26 mouse cellular contexts compared by ENCODE assay signal in genomic region chr3:89380291-89380690, GRCm38 (mm10). TPM values are rescaled to one million over a fixed set of nuclear protein-coding genes. Genes with fewer than 3 reads are reported as not detected.
"Had no signal": no experiment of that assay in that cellular context is flagged by ENCODE, and none has a peak within 500 bp of the region (broad histone marks: within the 10 kb centered on the region; RNA-seq: fewer than 3 reads in every experiment).

No protein-coding gene starts in this region.

- H3K9me3 ChIP-seq: intestine, embryonic 15.5 days; limb, embryonic 10.5 days; limb, embryonic 13.5 days; liver, embryonic 12.5 days; liver, embryonic 15.5 days; lung, embryonic 15.5 days; midbrain, embryonic 12.5 days; stomach, embryonic 15.5 days had no signal

- H3K9ac ChIP-seq: intestine, embryonic 15.5 days; limb, embryonic 13.5 days; liver, embryonic 12.5 days; liver, embryonic 15.5 days; lung, embryonic 15.5 days; midbrain, embryonic 12.5 days; stomach, embryonic 15.5 days had no signal

- H3K36me3 ChIP-seq: limb, embryonic 10.5 days; limb, embryonic 13.5 days; midbrain, embryonic 12.5 days; stomach, embryonic 15.5 days had no signal

- H3K27me3 ChIP-seq: intestine, embryonic 15.5 days; limb, embryonic 13.5 days; liver, embryonic 12.5 days; liver, embryonic 15.5 days; lung, embryonic 15.5 days; stomach, embryonic 15.5 days had no signal

- H3K4me3 ChIP-seq: intestine, embryonic 15.5 days; limb, embryonic 10.5 days; limb, embryonic 13.5 days; liver, embryonic 12.5 days; liver, embryonic 15.5 days; lung, embryonic 15.5 days; midbrain, embryonic 12.5 days; myocyte; stomach, embryonic 15.5 days had no signal

- H3K27ac ChIP-seq: intestine, embryonic 15.5 days; limb, embryonic 13.5 days; liver, embryonic 12.5 days; liver, embryonic 15.5 days; lung, embryonic 15.5 days; midbrain, embryonic 12.5 days; stomach, embryonic 15.5 days had no signal

- DNase-seq: kidney, adult 18-20 months; kidney, adult 9 months; kidney, postnatal 4 days; layer of hippocampus, postnatal 36 days; liver; lung, adult 18-20 months; lung, postnatal 14 days; lung, postnatal 4 days had no signal

RNA-seq across cellular contexts. Expression of gene Dcst1, which starts 15.2 kb away (rescaled TPM):
- total RNA-seq: layer of hippocampus, adult 18-20 months; layer of hippocampus, postnatal 36 days; left cerebral cortex, postnatal 25 days; megakaryocyte progenitor cell, adult 5-6 weeks; megakaryocyte-erythroid progenitor cell, adult 5-6 weeks; monocyte, adult 5-6 weeks had no signal
- polyA plus RNA-seq: liver, embryonic 12.5 days; liver, embryonic 15.5 days had no signal

RNA-seq across cellular contexts. Expression of gene Dcst2, which starts 18.5 kb away (rescaled TPM):
- total RNA-seq: megakaryocyte progenitor cell, adult 5-6 weeks; megakaryocyte-erythroid progenitor cell, adult 5-6 weeks; monocyte, adult 5-6 weeks had no signal
- polyA plus RNA-seq: neural tube, embryonic 11.5 days; thymus, postnatal 0 days had no signal

RNA-seq across cellular contexts. Expression of gene Lenep, which starts 22.3 kb away (rescaled TPM):
- total RNA-seq: monocyte, adult 5-6 weeks had no signal
- polyA plus RNA-seq: intestine, embryonic 15.5 days; limb, embryonic 13.5 days; liver, embryonic 12.5 days; liver, embryonic 15.5 days; lung, embryonic 15.5 days; midbrain, embryonic 16.5 days; myocyte; small intestine, adult 2 months; stomach, embryonic 15.5 days; thymus, postnatal 0 days had no signal
